Mouse (Mus musculus): ENCODE data around the gene Krtcap3.

DNA sequence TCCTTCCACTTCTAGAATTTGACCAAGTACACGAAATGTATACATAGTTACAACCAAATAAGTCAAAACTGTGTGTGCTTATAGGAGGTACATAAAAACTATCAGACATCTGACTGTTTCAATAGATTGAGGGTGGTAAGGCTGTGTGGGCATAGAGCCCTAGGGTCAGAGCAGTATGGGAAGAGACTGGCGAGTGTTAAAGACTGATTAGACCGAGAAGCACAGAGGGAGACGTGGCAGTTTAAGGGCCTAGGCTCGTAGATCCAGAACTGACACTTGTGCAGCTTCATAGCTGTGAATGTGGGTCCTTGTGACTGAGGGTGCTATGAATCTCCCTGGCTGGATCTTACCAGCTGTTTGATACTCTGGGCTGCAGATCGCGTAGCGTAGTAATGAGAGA, 3.4 kb downstream of the Krtcap3 start:
- TF ChIP-seq CTCF (IDR thresholded peaks at IDR 0.05; ENCODE audit: insufficient read depth, low read depth, low read length) (no peak), POLR2A (IDR thresholded peaks at IDR 0.05; ENCODE audit: insufficient read depth, low read depth, low read length) (no peak)

All from olfactory bulb, adult 2 months (tissue).